Mouse (Mus musculus) forebrain, embryonic 11.5 days (tissue): ENCODE results near the gene Rabif. TPM values are rescaled to one million over a fixed set of nuclear protein-coding genes. Genes with fewer than 3 reads are reported as not detected.
"Not testable (repeated sequence)": the region's sequence is repeated elsewhere in the genome, so short reads cannot be mapped to it uniquely, and the experiment has no call there.

ENCODE experiments used
- ATAC-seq: fragments of 200-750 bp; cut with Nextera tagmentation; replicated peaks from 2 replicates; pipeline ENCODE4 v1.8.0; 2017; ENCODE audit warnings: moderate TSS enrichment; ENCODE audit not compliant: low FRiP score
- DNase-seq: peaks from one replicate; pipeline ENCODE4 v3.0.0-alpha.2; 2017; ENCODE audit warnings: low spot score
- H3K27ac ChIP-seq: fragments of 300-500 bp; sonication (generic); 2 replicates; pipeline ENCODE4 v1.5.1; 2014; ENCODE audit warnings: low read depth, low read length
- H3K27me3 ChIP-seq: fragments of 300-500 bp; sonication (generic); 2 replicates; pipeline ENCODE4 v1.6.1; 2014; ENCODE audit warnings: mild to moderate bottlenecking, low read length, mixed read lengths; ENCODE audit not compliant: control insufficient read depth, insufficient read depth
- H3K36me3 ChIP-seq: fragments of 300-500 bp; sonication (generic); 2 replicates; pipeline ENCODE4 v1.6.1; 2014; ENCODE audit warnings: mild to moderate bottlenecking, low read length, moderate library complexity, mixed read lengths; ENCODE audit not compliant: control insufficient read depth, insufficient read depth
- H3K4me1 ChIP-seq: fragments of 300-500 bp; sonication (generic); replicated peaks from 2 replicates; pipeline ENCODE4 v1.6.1; 2014; ENCODE audit warnings: low read length, mixed read lengths; ENCODE audit not compliant: control insufficient read depth, insufficient read depth
- H3K4me2 ChIP-seq: fragments of 300-500 bp; sonication (generic); 2 replicates; pipeline ENCODE4 v1.6.1; 2014; ENCODE audit warnings: low read depth, mild to moderate bottlenecking, low read length, moderate library complexity, mixed read lengths; ENCODE audit not compliant: severe bottlenecking
- H3K4me3 ChIP-seq: fragments of 300-500 bp; sonication (generic); 2 replicates; pipeline ENCODE4 v1.5.1; 2014; ENCODE audit warnings: low read depth, low read length
- H3K9ac ChIP-seq: fragments of 300-500 bp; sonication (generic); 2 replicates; pipeline ENCODE4 v1.6.1; 2014; ENCODE audit warnings: low read length
- H3K9me3 ChIP-seq: fragments of 300-500 bp; sonication (generic); 2 replicates; pipeline ENCODE4 v1.6.1; 2016; ENCODE audit warnings: low read length, mixed read lengths; ENCODE audit not compliant: control insufficient read depth
- WGBS: fragments of 180-500 bp; shearing (Covaris S2); extraction: QIAGEN DNeasy Blood & Tissue Kit; methylation state at CpG from one replicate; pipeline ENCODE4 v1.1.7; 2014; 5-methylcytosine and 5-hydroxymethylcytosine counted together
- polyA plus RNA-seq: library from polyadenylated mRNA; unstranded; fragments of >200 nt; fragmentation: Nextera tagmentation; extraction: Ambion mirVana; gene quantifications from 2 replicates; pipeline ENCODE4 v1.2.1, GENCODE M21; 2014

Gene Rabif
- polyA plus RNA-seq, 1 experiment from 2014 or later, result 42.7 TPM

GRCm38 (mm10) chr1:134525015-134525414 lies 30.6 kb downstream of the Rabif start:
- ATAC-seq (no peak), DNase-seq (no peak)
- Histone ChIP-seq H3K9ac (no peak overlapping the region), H3K4me2 (no peak overlapping the region), H3K9me3 (no peaks in the 10 kb centered on the region), H3K27me3 (no peaks in the 10 kb centered on the region), H3K27ac (no peak overlapping the region), H3K4me3 (no peak overlapping the region), H3K36me3 (no peaks in the 10 kb centered on the region), H3K4me1 (no peaks in the 10 kb centered on the region)
- 85% methylated on average over 1 of the region's 1 CpGs for WGBS

- no peak for ATAC-seq
- Histone ChIP-seq H3K4me2 (no peak overlapping the region), H3K27me3 (no peaks in the 10 kb centered on the region), H3K27ac (no peak overlapping the region), H3K4me3 (no peak overlapping the region), H3K9me3 (no peaks in the 10 kb centered on the region), H3K4me1 (no peaks in the 10 kb centered on the region), H3K36me3 (no peaks in the 10 kb centered on the region), H3K9ac (no peak overlapping the region)
- DNase-seq, result no peak
- WGBS, result 88% methylated on average over 6 of the region's 6 CpGs
Observed at GRCm38 (mm10) chr1:134526752-134527151, 32.3 kb downstream of the Rabif start.

- DNase-seq (no peak), ATAC-seq (no peak)
- H3K4me1 ChIP-seq, result no peaks in the 10 kb centered on the region
- no peaks in the 10 kb centered on the region for H3K36me3 ChIP-seq
- 73% methylated on average over 6 of the region's 6 CpGs for WGBS
- H3K4me3 ChIP-seq, result no peak overlapping the region
- no peaks in the 10 kb centered on the region for H3K27me3 ChIP-seq
- no peak overlapping the region for H3K9ac ChIP-seq
- H3K4me2 ChIP-seq, result no peak overlapping the region
- H3K9me3 ChIP-seq, result no peaks in the 10 kb centered on the region
- H3K27ac ChIP-seq, result no peak overlapping the region
Observed at GRCm38 (mm10) chr1:134530618-134531017, 36.2 kb downstream of the Rabif start.

- H3K9ac ChIP-seq, H3K36me3 ChIP-seq, H3K27ac ChIP-seq, H3K27me3 ChIP-seq, ATAC-seq, H3K9me3 ChIP-seq, H3K4me2 ChIP-seq, H3K4me3 ChIP-seq, H3K4me1 ChIP-seq, DNase-seq: not testable (repeated sequence)
- WGBS, result 93% methylated on average over 10 of the region's 10 CpGs
Observed at GRCm38 (mm10) chr1:134533710-134534109, 39.3 kb downstream of the Rabif start.

- no peaks in the 10 kb centered on the region for H3K4me1 ChIP-seq
- no peak for DNase-seq
- no peaks in the 10 kb centered on the region for H3K36me3 ChIP-seq
- H3K27me3 ChIP-seq, result no peaks in the 10 kb centered on the region
- H3K9me3 ChIP-seq, result no peaks in the 10 kb centered on the region
- no peak overlapping the region for H3K27ac ChIP-seq
- no peak overlapping the region for H3K4me2 ChIP-seq
- no peak overlapping the region for H3K9ac ChIP-seq
- H3K4me3 ChIP-seq, result no peak overlapping the region
- no peak for ATAC-seq
- 95% methylated on average over 1 of the region's 1 CpGs for WGBS
Observed at GRCm38 (mm10) chr1:134535054-134535453, 40.6 kb downstream of the Rabif start.

GRCm38 (mm10) chr1:134535513-134535912 lies 41.1 kb downstream of the Rabif start:
- Histone ChIP-seq H3K27me3 (no peaks in the 10 kb centered on the region), H3K4me2 (no peak overlapping the region), H3K36me3 (no peaks in the 10 kb centered on the region), H3K9me3 (no peaks in the 10 kb centered on the region), H3K4me1 (no peaks in the 10 kb centered on the region), H3K9ac (no peak overlapping the region), H3K4me3 (no peak overlapping the region), H3K27ac (no peak overlapping the region)
- ATAC-seq (no peak), DNase-seq (no peak)
- WGBS, result 75% methylated on average over 3 of the region's 3 CpGs

GRCm38 (mm10) chr1:134540610-134541009 lies 46.2 kb downstream of the Rabif start:
- no peaks in the 10 kb centered on the region for H3K9me3 ChIP-seq
- no peak overlapping the region for H3K4me2 ChIP-seq
- DNase-seq, result no peak
- no peak overlapping the region for H3K9ac ChIP-seq
- H3K4me3 ChIP-seq, result no peak overlapping the region
- no peaks in the 10 kb centered on the region for H3K36me3 ChIP-seq
- H3K27ac ChIP-seq, result no peak overlapping the region
- H3K27me3 ChIP-seq, result no peaks in the 10 kb centered on the region
- ATAC-seq, result no peak
- H3K4me1 ChIP-seq, result no peaks in the 10 kb centered on the region
- WGBS, result 89% methylated on average over 10 of the region's 10 CpGs

GRCm38 (mm10) chr1:134548231-134548630 lies 53.8 kb downstream of the Rabif start:
- Histone ChIP-seq H3K27me3 (no peaks in the 10 kb centered on the region), H3K4me1 (no peaks in the 10 kb centered on the region), H3K9ac (no peak overlapping the region), H3K4me3 (no peak overlapping the region), H3K36me3 (no peaks in the 10 kb centered on the region), H3K4me2 (no peak overlapping the region), H3K9me3 (no peaks in the 10 kb centered on the region), H3K27ac (no peak overlapping the region)
- 76% methylated on average over 4 of the region's 4 CpGs for WGBS
- ATAC-seq (no peak), DNase-seq (no peak)

- Histone ChIP-seq H3K9ac (no peak within 1 kb of the TSS), H3K4me3 (no peak within 1 kb of the TSS), H3K36me3 (no peaks in the 10 kb centered on the region), H3K4me1 (no peaks in the 10 kb centered on the region), H3K9me3 (no peaks in the 10 kb centered on the region), H3K27ac (no peak within 1 kb of the TSS), H3K27me3 (no peaks in the 10 kb centered on the region), H3K4me2 (no peak within 1 kb of the TSS)
- 65% methylated on average over 7 of the region's 7 CpGs for WGBS
- ATAC-seq, result no peak
- DNase-seq, result no peak
Observed at GRCm38 (mm10) chr1:134549632-134550132, 55.2 kb downstream of the Rabif start, which contains the start of gene Mgat4e. TSS of gene Mgat4e (minus strand) at chr1:134549682.
